8 mouse cellular contexts compared by ENCODE assay signal in genomic region chr5:142367085-142368081, GRCm38 (mm10). TPM values are rescaled to one million over a fixed set of nuclear protein-coding genes. Genes with fewer than 3 reads are reported as not detected.
DNase-seq lines count a peak whose midpoint lies in the region; ATAC-seq and TF ChIP-seq lines count a peak whose summit lies in the region.

No protein-coding gene starts in this region.

- TF ChIP-seq POLR2A in bone marrow, adult 2 months (IDR thresholded peaks at IDR 0.05; ENCODE audit: borderline replicate concordance, control insufficient read depth, low read depth, low read length): peak; percentile 87
- TF ChIP-seq POLR2A in limb, embryonic 14.5 days (IDR thresholded peaks at IDR 0.05; ENCODE audit: borderline replicate concordance, extremely low read depth, insufficient read depth, insufficient read length): peak; percentile 87; the same call in 1 of the 2 replicates

- peaks cover 2% of the 10 kb centered on the region; the same call in 1 of the 2 replicates for H3K4me1 ChIP-seq in bone marrow, adult 2 months (ENCODE audit: control insufficient read depth, insufficient read depth, low read length)
- H3K4me1 ChIP-seq in embryonic facial prominence, embryonic 15.5 days: peaks cover 27% of the 10 kb centered on the region
- peaks cover 23% of the 10 kb centered on the region; the same call in 1 of the 2 replicates for H3K4me1 ChIP-seq in limb, embryonic 14.5 days (ENCODE audit: control insufficient read depth, insufficient read depth, low read length)
- no peaks in the 10 kb centered on the region for H3K4me1 ChIP-seq in midbrain, postnatal 0 days (ENCODE audit: insufficient read depth, low read length)

- peak overlapping the region; percentile 80 for H3K27ac ChIP-seq in bone marrow, adult 2 months (ENCODE audit: control insufficient read depth, insufficient read depth, low read depth, low read length, poor library complexity)
- peak overlapping the region; percentile 77 for H3K27ac ChIP-seq in embryonic facial prominence, embryonic 15.5 days (replicated peaks)
- peak overlapping the region; percentile 74 for H3K27ac ChIP-seq in limb, embryonic 14.5 days (replicated peaks; ENCODE audit: low read depth, low read length)
- peak overlapping the region; percentile 64 for H3K27ac ChIP-seq in midbrain, postnatal 0 days (ENCODE audit: low read depth, low read length)

- peak; percentile 94 for DNase-seq in 416B (ENCODE audit: low read depth)
- DNase-seq in heart, adult 8-10 months (ENCODE audit: low spot score): peak; percentile 99
- DNase-seq in kidney, adult 9 months: peak; percentile 99
- DNase-seq in limb, embryonic 14.5 days (ENCODE audit: low spot score): peak; percentile 95
- peak; percentile 97 for DNase-seq in midbrain, postnatal 0 days (ENCODE audit: low spot score)
- DNase-seq in spleen, postnatal 14 days (ENCODE audit: low spot score in 2 of 2): peak; percentile 99

- whole genome bisulfite sequencing in bone marrow, adult 2 months: under 1% methylated on average over 83 of the region's 83 CpGs
- WGBS in embryonic facial prominence, embryonic 15.5 days: under 1% methylated on average over 82 of the region's 83 CpGs
- WGBS in limb, embryonic 14.5 days: 1% methylated on average over 58 of the region's 83 CpGs
- WGBS in midbrain, postnatal 0 days: under 1% methylated on average over 81 of the region's 83 CpGs

- H3K4me3 ChIP-seq in bone marrow, adult 2 months (replicated peaks; ENCODE audit: control insufficient read depth, low read depth, low read length): peak overlapping the region; percentile 95
- peak overlapping the region; percentile 68 for H3K4me3 ChIP-seq in embryonic facial prominence, embryonic 15.5 days (replicated peaks)
- H3K4me3 ChIP-seq in limb, embryonic 14.5 days (replicated peaks; ENCODE audit: low read length): peak overlapping the region; percentile 60
- H3K4me3 ChIP-seq in midbrain, postnatal 0 days (ENCODE audit: low read depth, low read length): peak overlapping the region; percentile 54

- H3K27me3 ChIP-seq in embryonic facial prominence, embryonic 15.5 days: no peaks in the 10 kb centered on the region
- no peaks in the 10 kb centered on the region for H3K27me3 ChIP-seq in limb, embryonic 14.5 days (ENCODE audit: control insufficient read depth, insufficient read depth, low read length)
- H3K27me3 ChIP-seq in midbrain, postnatal 0 days (ENCODE audit: insufficient read depth, low read length): no peaks in the 10 kb centered on the region

- peak overlapping the region; percentile 60 for H3K9ac ChIP-seq in embryonic facial prominence, embryonic 15.5 days
- H3K9ac ChIP-seq in limb, embryonic 14.5 days (ENCODE audit: low read depth, low read length, severe bottlenecking): peak overlapping the region; percentile 70
- H3K9ac ChIP-seq in midbrain, postnatal 0 days (replicated peaks; ENCODE audit: low read length, poor library complexity, severe bottlenecking): peak overlapping the region; percentile 73

- H3K36me3 ChIP-seq in embryonic facial prominence, embryonic 15.5 days: no peaks in the 10 kb centered on the region
- H3K36me3 ChIP-seq in limb, embryonic 14.5 days (ENCODE audit: control insufficient read depth, insufficient read depth, low read length): no peaks in the 10 kb centered on the region
- H3K36me3 ChIP-seq in midbrain, postnatal 0 days (ENCODE audit: insufficient read depth, low read length): no peaks in the 10 kb centered on the region

- peak; percentile 76 for TF ChIP-seq CTCF in bone marrow, adult 2 months (IDR thresholded peaks at IDR 0.05; ENCODE audit: control insufficient read depth, insufficient read depth, low read length)
- peak; percentile 97 for TF ChIP-seq CTCF in midbrain, postnatal 0 days (IDR thresholded peaks at IDR 0.05)

- H3K9me3 ChIP-seq in embryonic facial prominence, embryonic 15.5 days (replicated peaks): no peaks in the 10 kb centered on the region
- H3K9me3 ChIP-seq in limb, embryonic 14.5 days (ENCODE audit: control insufficient read depth, low read length): no peaks in the 10 kb centered on the region
- H3K9me3 ChIP-seq in midbrain, postnatal 0 days (ENCODE audit: low read length): no peaks in the 10 kb centered on the region

- peak; percentile 91 for ATAC-seq in embryonic facial prominence, embryonic 15.5 days (ENCODE audit: insufficient number of reproducible peaks, low FRiP score, low TSS enrichment, low read depth)
- ATAC-seq in limb, embryonic 14.5 days (ENCODE audit: low FRiP score, low read depth): peak; percentile 93
- ATAC-seq in midbrain, postnatal 0 days (ENCODE audit: low FRiP score): peak; percentile 93

- peak overlapping the region; percentile 66 for H3K4me2 ChIP-seq in embryonic facial prominence, embryonic 15.5 days (replicated peaks)
- H3K4me2 ChIP-seq in limb, embryonic 14.5 days (replicated peaks; ENCODE audit: low read depth, low read length, severe bottlenecking): peak overlapping the region; percentile 50
- H3K4me2 ChIP-seq in midbrain, postnatal 0 days (ENCODE audit: low read depth, low read length, poor library complexity, severe bottlenecking): peak overlapping the region; percentile 52

RNA-seq across cellular contexts. Expression of gene Foxk1, which starts 33.9 kb away (rescaled TPM):
- 5.7 and 9.1 TPM in 2 replicates for polyA plus RNA-seq in bone marrow, adult 2 months (2011; ENCODE audit: insufficient read depth, insufficient read length, low replicate concordance, missing spikeins)
- polyA plus RNA-seq in embryonic facial prominence, embryonic 15.5 days (2015; fragmentation: Nextera tagmentation; extraction: Ambion mirVana): 6.5 and 6.6 TPM in 2 replicates
- total RNA-seq in heart, adult 8-10 months (2022): 10 to 100 TPM; 11.8 to 16.0 (median 14.2) TPM
- polyA plus RNA-seq in limb, embryonic 14.5 days (2012; rRNA removed): 18.6 and 22.1 TPM in 2 replicates
- 6.0 and 6.7 TPM in 2 replicates for polyA plus RNA-seq in limb, embryonic 14.5 days (2014; fragmentation: Nextera tagmentation; extraction: Ambion mirVana)
- total RNA-seq in midbrain, postnatal 0 days (2014; rRNA removed): 28.0 and 30.0 TPM in 2 replicates
- polyA plus RNA-seq in midbrain, postnatal 0 days (2015; fragmentation: Nextera tagmentation; extraction: Ambion mirVana): 4.9 and 7.1 TPM in 2 replicates

Comparison
In these comparisons a context has a peak if more than half of its experiments do, and no peak if none do; other contexts are left out.
1. Peak in every context shown above with its lines: DNase-seq, ATAC-seq, H3K4me3 ChIP-seq and H3K27ac ChIP-seq.